ENCODE assay signal across 9 mouse cellular contexts in the genomic region with DNA sequence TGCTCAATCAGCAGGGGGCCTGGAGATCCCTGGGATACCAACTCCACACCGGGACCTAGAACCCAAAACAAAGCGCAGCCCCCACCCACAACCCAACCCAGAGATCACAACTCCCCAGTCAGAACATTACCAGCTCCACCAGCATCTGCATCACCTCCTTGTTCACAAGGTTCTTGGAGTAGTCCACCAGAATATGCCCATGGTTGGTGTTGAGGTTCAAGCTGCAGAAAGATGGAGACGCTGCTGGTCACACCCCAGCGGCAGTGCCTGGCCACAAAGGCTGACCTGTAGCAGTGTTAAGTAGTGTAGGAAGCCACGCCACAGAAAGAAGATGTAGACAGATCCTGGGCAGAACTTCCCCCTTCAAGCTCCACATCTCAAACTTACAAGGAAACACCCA. TPM values are rescaled to one million over a fixed set of nuclear protein-coding genes. Genes with fewer than 3 reads are reported as not detected.
DNase-seq lines count a peak whose midpoint lies in the region; ATAC-seq and TF ChIP-seq lines count a peak whose summit lies in the region.
"Had no signal": no experiment of that assay in that cellular context is flagged by ENCODE, and none has a peak within 500 bp of the region (broad histone marks: within the 10 kb centered on the region; RNA-seq: fewer than 3 reads in every experiment).

No protein-coding gene starts in this region.

- no peaks in the 10 kb centered on the region for H3K27me3 ChIP-seq in kidney, embryonic 16.5 days (ENCODE audit: insufficient read depth, low read length)
- no peaks in the 10 kb centered on the region for H3K27me3 ChIP-seq in embryonic facial prominence, embryonic 11.5 days (ENCODE audit: control insufficient read depth, insufficient read depth, low read length)
- no peaks in the 10 kb centered on the region for H3K27me3 ChIP-seq in hindbrain, postnatal 0 days (ENCODE audit: insufficient read depth, low read length)
- H3K27me3 ChIP-seq in midbrain, embryonic 16.5 days (ENCODE audit: control insufficient read depth, insufficient read depth, low read depth, low read length) = no peaks in the 10 kb centered on the region

- no peaks in the 10 kb centered on the region for H3K9me3 ChIP-seq in kidney, embryonic 16.5 days (ENCODE audit: low read length)
- H3K9me3 ChIP-seq in embryonic facial prominence, embryonic 11.5 days (replicated peaks; ENCODE audit: control insufficient read depth, low read length) = no peaks in the 10 kb centered on the region
- no peaks in the 10 kb centered on the region for H3K9me3 ChIP-seq in hindbrain, postnatal 0 days (ENCODE audit: low read length)
- H3K9me3 ChIP-seq in midbrain, embryonic 16.5 days (replicated peaks; ENCODE audit: control insufficient read depth, low read length, poor library complexity, severe bottlenecking) = no peaks in the 10 kb centered on the region

- peak overlapping the region; percentile 90 for H3K9ac ChIP-seq in kidney, embryonic 16.5 days (replicated peaks; ENCODE audit: low read length)
- peak overlapping the region; percentile 81 for H3K9ac ChIP-seq in embryonic facial prominence, embryonic 11.5 days (replicated peaks; ENCODE audit: low read length)
- H3K9ac ChIP-seq in hindbrain, postnatal 0 days (replicated peaks; ENCODE audit: low read length) = peak overlapping the region; percentile 58
- peak overlapping the region; percentile 67 for H3K9ac ChIP-seq in midbrain, embryonic 16.5 days (ENCODE audit: low read depth, low read length)

- ATAC-seq in kidney, embryonic 16.5 days (ENCODE audit: low FRiP score, low TSS enrichment) = no peak
- ATAC-seq in embryonic facial prominence, embryonic 11.5 days (replicated peaks; ENCODE audit: insufficient number of reproducible peaks, low FRiP score, low TSS enrichment, low read depth) = no peak
- no peak for ATAC-seq in hindbrain, postnatal 0 days
- ATAC-seq in midbrain, embryonic 16.5 days = no peak
- no peak for ATAC-seq in inflammation-experienced regulatory T-cells, adult 6 months
- ATAC-seq in cerebellum, adult (ENCODE audit: insufficient number of reproducible peaks, low FRiP score, low TSS enrichment) = no peak

- no peak for DNase-seq in kidney, postnatal 10 days
- DNase-seq in embryonic facial prominence, embryonic 11.5 days (ENCODE audit: low spot score) = no peak
- no peak for DNase-seq in hindbrain, postnatal 0 days (ENCODE audit: low spot score)
- no peak for DNase-seq in adrenal gland, adult (ENCODE audit: inconsistent age in 2 of 2, low spot score in 1 of 2)

- peak overlapping the region; percentile 79 for H3K4me3 ChIP-seq in kidney, embryonic 16.5 days (ENCODE audit: low read length)
- peak overlapping the region; percentile 73 for H3K4me3 ChIP-seq in embryonic facial prominence, embryonic 11.5 days (ENCODE audit: low read depth, low read length)
- H3K4me3 ChIP-seq in hindbrain, postnatal 0 days (ENCODE audit: low read length) = peak overlapping the region; percentile 74
- H3K4me3 ChIP-seq in midbrain, embryonic 16.5 days (ENCODE audit: low read depth, low read length) = peak overlapping the region; percentile 51

- peaks cover 35% of the 10 kb centered on the region for H3K36me3 ChIP-seq in kidney, embryonic 16.5 days (ENCODE audit: insufficient read depth, low read length)
- H3K36me3 ChIP-seq in embryonic facial prominence, embryonic 11.5 days (replicated peaks; ENCODE audit: control insufficient read depth, insufficient read depth, low read depth, low read length) = no peaks in the 10 kb centered on the region; the same call in 1 of the 2 replicates
- peaks cover 25% of the 10 kb centered on the region for H3K36me3 ChIP-seq in hindbrain, postnatal 0 days (ENCODE audit: insufficient read depth, low read length)
- peaks cover 3% of the 10 kb centered on the region for H3K36me3 ChIP-seq in midbrain, embryonic 16.5 days (ENCODE audit: control insufficient read depth, insufficient read depth, low read length)

- H3K4me2 ChIP-seq in kidney, embryonic 16.5 days (replicated peaks; ENCODE audit: low read depth, low read length) = peak overlapping the region; percentile 70
- peak overlapping the region; percentile 69 for H3K4me2 ChIP-seq in embryonic facial prominence, embryonic 11.5 days (ENCODE audit: low read depth, low read length)
- H3K4me2 ChIP-seq in hindbrain, postnatal 0 days (ENCODE audit: low read depth, low read length) = peak overlapping the region; percentile 85
- H3K4me2 ChIP-seq in midbrain, embryonic 16.5 days (ENCODE audit: low read length) = peak overlapping the region; percentile 71

- H3K27ac ChIP-seq in kidney, embryonic 16.5 days (ENCODE audit: low read length) = peak overlapping the region; percentile 94; the same call in 1 of the 2 replicates
- H3K27ac ChIP-seq in embryonic facial prominence, embryonic 11.5 days (replicated peaks; ENCODE audit: low read depth, low read length) = no peak overlapping the region
- peak overlapping the region; percentile 80 for H3K27ac ChIP-seq in hindbrain, postnatal 0 days
- H3K27ac ChIP-seq in midbrain, embryonic 16.5 days (ENCODE audit: low read length) = peak overlapping the region; percentile 74

- H3K4me1 ChIP-seq in kidney, embryonic 16.5 days (ENCODE audit: insufficient read depth, low read length) = peaks cover 42% of the 10 kb centered on the region
- H3K4me1 ChIP-seq in embryonic facial prominence, embryonic 11.5 days (ENCODE audit: control insufficient read depth, insufficient read depth, low read length) = no peaks in the 10 kb centered on the region
- H3K4me1 ChIP-seq in hindbrain, postnatal 0 days (ENCODE audit: insufficient read depth, low read length) = peaks cover 12% of the 10 kb centered on the region
- H3K4me1 ChIP-seq in midbrain, embryonic 16.5 days (ENCODE audit: control insufficient read depth, insufficient read depth, low read length) = peaks cover 26% of the 10 kb centered on the region

- TF ChIP-seq CTCF in hindbrain, postnatal 0 days (IDR thresholded peaks at IDR 0.05; ENCODE audit: low read depth) = no peak

- WGBS in kidney, embryonic 16.5 days = 19% methylated on average over 5 of the region's 5 CpGs
- WGBS in embryonic facial prominence, embryonic 11.5 days = 17% methylated on average over 5 of the region's 5 CpGs
- WGBS in hindbrain, postnatal 0 days = 13% methylated on average over 5 of the region's 5 CpGs
- WGBS in midbrain, embryonic 16.5 days = 11% methylated on average over 5 of the region's 5 CpGs

RNA-seq across cellular contexts. Expression of a gene that starts 1.0 kb away (rescaled TPM):
- polyA plus RNA-seq in kidney, embryonic 16.5 days (2015; fragmentation: Nextera tagmentation; extraction: Ambion mirVana) = 424 and 436 TPM in 2 replicates
- polyA plus RNA-seq in embryonic facial prominence, embryonic 11.5 days (2014; fragmentation: Nextera tagmentation; extraction: Ambion mirVana) = 287 and 295 TPM in 2 replicates
- 389 and 393 TPM in 2 replicates for total RNA-seq in hindbrain, postnatal 0 days (2014; rRNA removed)
- polyA plus RNA-seq in hindbrain, postnatal 0 days (2015; fragmentation: Nextera tagmentation; extraction: Ambion mirVana) = 413 and 448 TPM in 2 replicates
- polyA plus RNA-seq in midbrain, embryonic 16.5 days (2015; fragmentation: Nextera tagmentation; extraction: Ambion mirVana) = 272 and 297 TPM in 2 replicates
- 100 to 1,000 TPM; 350 to 461 (median 355) TPM for polyA plus RNA-seq in inflammation-experienced regulatory T-cells, adult 6 months (2017; shearing (Covaris generic))

RNA-seq across cellular contexts. Expression of a gene that starts 21.7 kb away (rescaled TPM):
- 0.45 and 0.51 TPM in 2 replicates for polyA plus RNA-seq in kidney, embryonic 16.5 days (2015; fragmentation: Nextera tagmentation; extraction: Ambion mirVana)
- polyA plus RNA-seq in embryonic facial prominence, embryonic 11.5 days (2014; fragmentation: Nextera tagmentation; extraction: Ambion mirVana) = not detected in 2 replicates
- not detected in 2 replicates for total RNA-seq in hindbrain, postnatal 0 days (2014; rRNA removed)
- polyA plus RNA-seq in hindbrain, postnatal 0 days (2015; fragmentation: Nextera tagmentation; extraction: Ambion mirVana) = not detected in 2 replicates
- not detected in 2 replicates for polyA plus RNA-seq in midbrain, embryonic 16.5 days (2015; fragmentation: Nextera tagmentation; extraction: Ambion mirVana)
- polyA plus RNA-seq in inflammation-experienced regulatory T-cells, adult 6 months (2017; shearing (Covaris generic)) = not detected
- total RNA-seq: megakaryocyte progenitor cell, adult 5-6 weeks had no signal

RNA-seq across cellular contexts. Expression of a gene that starts 32.7 kb away (rescaled TPM):
- polyA plus RNA-seq in kidney, embryonic 16.5 days (2015; fragmentation: Nextera tagmentation; extraction: Ambion mirVana) = 70.4 and 77.0 TPM in 2 replicates
- 59.0 and 60.9 TPM in 2 replicates for polyA plus RNA-seq in embryonic facial prominence, embryonic 11.5 days (2014; fragmentation: Nextera tagmentation; extraction: Ambion mirVana)
- 37.6 and 42.7 TPM in 2 replicates for total RNA-seq in hindbrain, postnatal 0 days (2014; rRNA removed)
- polyA plus RNA-seq in hindbrain, postnatal 0 days (2015; fragmentation: Nextera tagmentation; extraction: Ambion mirVana) = 61.6 and 65.7 TPM in 2 replicates
- 76.9 and 84.3 TPM in 2 replicates for polyA plus RNA-seq in midbrain, embryonic 16.5 days (2015; fragmentation: Nextera tagmentation; extraction: Ambion mirVana)
- 10 to 100 TPM; 26.1 to 31.0 (median 28.5) TPM for polyA plus RNA-seq in inflammation-experienced regulatory T-cells, adult 6 months (2017; shearing (Covaris generic))

RNA-seq across cellular contexts. Expression of a gene that starts 59.8 kb away (rescaled TPM):
- polyA plus RNA-seq in kidney, embryonic 16.5 days (2015; fragmentation: Nextera tagmentation; extraction: Ambion mirVana) = 212 and 216 TPM in 2 replicates
- 285 and 288 TPM in 2 replicates for polyA plus RNA-seq in embryonic facial prominence, embryonic 11.5 days (2014; fragmentation: Nextera tagmentation; extraction: Ambion mirVana)
- 108 and 118 TPM in 2 replicates for total RNA-seq in hindbrain, postnatal 0 days (2014; rRNA removed)
- 123 and 127 TPM in 2 replicates for polyA plus RNA-seq in hindbrain, postnatal 0 days (2015; fragmentation: Nextera tagmentation; extraction: Ambion mirVana)
- polyA plus RNA-seq in midbrain, embryonic 16.5 days (2015; fragmentation: Nextera tagmentation; extraction: Ambion mirVana) = 163 and 172 TPM in 2 replicates
- polyA plus RNA-seq in inflammation-experienced regulatory T-cells, adult 6 months (2017; shearing (Covaris generic)) = 10 to 100 TPM; 74.4 to 98.1 (median 87.7) TPM
